Mouse (Mus musculus) layer of hippocampus, adult 8-10 months (tissue): ENCODE results near the gene Lclat1. TPM values are rescaled to one million over a fixed set of nuclear protein-coding genes. Genes with fewer than 3 reads are reported as not detected.
"Not testable (repeated sequence)": the region's sequence is repeated elsewhere in the genome, so short reads cannot be mapped to it uniquely, and the experiment has no call there.

Source experiments
- DNase-seq, 2 experiments: peaks; one replicate each; pipeline ENCODE4 v3.0.0; 2022; ENCODE audit warnings: low spot score in 2 of 2
- total RNA-seq, 4 experiments: library from RNA; stranded (reverse); gene quantifications; 2 replicates each; pipeline ENCODE4 v1.2.4; 2022

Gene Lclat1
- total RNA-seq, 4 experiments from 2014 or later: 32.0 to 37.2 (median 36.6) TPM

GRCm38 (mm10) chr17:73237178-73237853, 129.5 kb downstream of the Lclat1 start:
- DNase-seq: no peak

GRCm38 (mm10) chr17:73238501-73238900, 130.7 kb downstream of the Lclat1 start:
- DNase-seq: no peak

GRCm38 (mm10) chr17:73241085-73241848, 133.5 kb downstream of the Lclat1 start:
- no peak for DNase-seq

GRCm38 (mm10) chr17:73243676-73244075, 135.9 kb downstream of the Lclat1 start:
- DNase-seq: no peak

GRCm38 (mm10) chr17:73244596-73244995, 136.8 kb downstream of the Lclat1 start:
- no peak for DNase-seq

GRCm38 (mm10) chr17:73245089-73245684, 137.4 kb downstream of the Lclat1 start:
- DNase-seq: no peak

GRCm38 (mm10) chr17:73246036-73246435, 138.3 kb downstream of the Lclat1 start:
- no peak for DNase-seq

GRCm38 (mm10) chr17:73246926-73247325, 139.1 kb downstream of the Lclat1 start:
- DNase-seq: no peak

- no peak for DNase-seq
Observed at GRCm38 (mm10) chr17:73247758-73248157, 140.0 kb downstream of the Lclat1 start.

GRCm38 (mm10) chr17:73250488-73251141, 142.8 kb downstream of the Lclat1 start:
- DNase-seq: no peak

- DNase-seq: no peak
Observed at GRCm38 (mm10) chr17:73251142-73251502, 143.3 kb downstream of the Lclat1 start.

GRCm38 (mm10) chr17:73251812-73252608, 144.2 kb downstream of the Lclat1 start:
- DNase-seq: no peak

GRCm38 (mm10) chr17:73253291-73253969, 145.6 kb downstream of the Lclat1 start:
- no peak for DNase-seq

GRCm38 (mm10) chr17:73255801-73256200, 148.0 kb downstream of the Lclat1 start:
- no peak for DNase-seq

- no peak for DNase-seq
Observed at GRCm38 (mm10) chr17:73258620-73259019, 150.8 kb downstream of the Lclat1 start.

- DNase-seq: not testable (repeated sequence)
Observed at GRCm38 (mm10) chr17:73259258-73259657, 151.5 kb downstream of the Lclat1 start.

GRCm38 (mm10) chr17:73262558-73262957, 154.8 kb downstream of the Lclat1 start:
- DNase-seq: no peak

GRCm38 (mm10) chr17:73263077-73263501, 155.3 kb downstream of the Lclat1 start:
- peak; percentile 80 to 84 for DNase-seq

GRCm38 (mm10) chr17:73270871-73271796, 163.3 kb downstream of the Lclat1 start:
- peak; percentile 40 to 47 for DNase-seq
